Mouse (Mus musculus): ENCODE data around the gene Irx2.

DNA sequence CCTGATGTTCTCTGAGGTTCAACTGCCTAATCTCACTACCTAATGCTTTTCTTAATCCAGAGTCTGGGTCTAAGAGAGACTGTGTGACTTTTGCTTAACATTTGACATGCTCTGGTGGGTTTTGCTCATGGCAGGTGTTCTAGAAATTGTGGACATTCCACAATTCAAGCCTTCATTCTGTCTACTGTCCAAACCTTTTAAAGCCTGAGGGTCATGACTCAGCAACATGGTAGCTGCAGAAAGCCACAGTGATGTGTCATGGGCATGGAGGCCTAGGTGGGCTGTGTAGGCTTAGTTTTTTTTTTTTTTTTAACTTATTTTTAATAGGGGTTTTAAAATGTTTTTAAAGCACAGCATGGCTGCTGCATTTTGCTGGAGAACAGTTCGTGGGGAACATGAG is 27.8 kb downstream of the Irx2 start:
- TF ChIP-seq FLI1 (IDR thresholded peaks at IDR 0.05; ENCODE audit: low read length), result no peak
- no peak for TF ChIP-seq GATA1 (IDR thresholded peaks at IDR 0.05; ENCODE audit: borderline replicate concordance, low read length)
